Mouse (Mus musculus) embryonic stem cell, embryonic (primary cell): ENCODE measurements around the gene Gucy1b2.

ENCODE experiments used
- CTCF ChIA-PET, 4 experiments: fragments of 300-600 bp in 2 of 4; fragments of 350-600 bp in 2 of 4; sonication (Branson Sonifier 250); formaldehyde crosslinking; loops; one replicate each; lab custom pipeline; 2022; ENCODE audit warnings: inconsistent platforms in 2 of 4; lab: Charles Lee
- POLR2A ChIA-PET, 4 experiments: fragments of 300-600 bp in 2 of 4; fragments of 350-600 bp in 2 of 4; sonication (Branson Sonifier 250); formaldehyde crosslinking; loops; one replicate each; lab custom pipeline; 2022; ENCODE audit warnings: antibody characterized with exemption in 4 of 4, inconsistent platforms in 1 of 4; lab: Charles Lee

Gene Gucy1b2

DNA sequence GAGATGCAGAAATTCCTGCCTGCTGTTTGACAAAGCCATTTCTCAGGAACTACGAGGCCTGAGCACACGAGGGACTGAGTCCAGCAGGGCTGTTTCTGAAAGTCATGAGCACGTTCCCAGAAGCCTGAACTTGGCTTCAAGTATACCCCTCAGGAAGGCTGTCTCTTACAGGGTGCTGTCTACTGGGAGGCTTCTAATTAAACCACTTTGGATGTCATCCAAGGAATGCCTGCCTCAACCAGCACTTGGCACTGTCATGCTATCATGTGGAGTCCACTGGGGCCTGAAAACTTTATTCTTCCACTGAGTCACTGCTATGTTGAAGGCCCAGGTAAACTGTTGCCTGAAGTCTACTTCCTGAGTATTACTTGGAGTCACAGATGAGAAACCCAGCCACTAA, 2.0 kb downstream of the Gucy1b2 start:
- ChIA-PET POLR2A (interaction anchor here in 1 of 4 experiments (0.6 kb wide), 1 partner anchor 9 kb away, joined by 3 read pairs; no protein-coding TSS in a partner anchor), CTCF (interaction anchor here in 1 of 4 experiments (0.6 kb wide), 1 partner anchor 426 kb away, joined by 3 read pairs; no protein-coding TSS in a partner anchor)

- ChIA-PET CTCF (no interaction called here), POLR2A (interaction anchor here in 1 of 4 experiments (0.7 kb wide), 1 partner anchor 12 kb away, joined by 3 read pairs; no protein-coding TSS in a partner anchor)
These were observed 2.8 kb downstream of the Gucy1b2 start for GRCm38 (mm10) chr14:62453276-62453675.

DNA sequence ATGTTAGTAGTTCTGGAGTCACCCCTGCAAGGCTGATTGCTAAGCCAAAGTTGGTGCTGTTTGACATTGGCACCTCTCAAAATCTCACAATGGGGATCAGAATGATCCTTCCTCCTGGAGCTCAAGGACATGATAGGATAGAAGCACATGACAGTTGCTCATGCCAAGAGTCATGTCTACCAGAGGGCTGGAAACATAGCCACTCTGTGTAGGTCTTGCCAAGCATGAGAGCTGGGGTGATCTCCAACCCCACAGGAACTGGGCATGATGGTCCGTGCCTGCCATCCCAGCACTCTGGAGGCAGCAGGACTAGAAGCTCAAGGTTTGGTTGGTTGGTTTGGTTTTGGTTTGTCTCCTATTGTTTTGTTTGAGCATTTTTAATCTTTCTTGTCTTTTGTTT, 5.4 kb downstream of the Gucy1b2 start:
- ChIA-PET CTCF (interaction anchor here in 1 of 4 experiments (0.6 kb wide), 1 partner anchor 687 kb away, joined by 3 read pairs; no protein-coding TSS in a partner anchor), POLR2A (no interaction called here)

GRCm38 (mm10) chr14:62447214-62447548, 8.9 kb downstream of the Gucy1b2 start:
- POLR2A ChIA-PET: no interaction called here
- CTCF ChIA-PET: no interaction called here

GRCm38 (mm10) chr14:62446385-62447213, 9.5 kb downstream of the Gucy1b2 start:
- CTCF ChIA-PET: no interaction called here
- POLR2A ChIA-PET: interaction anchor here in 2 of 4 experiments (0.5 to 1.3 kb wide), 2 partner anchors 113 to 1958 kb away, joined by 3 to 4 read pairs; no protein-coding TSS in a partner anchor

- CTCF ChIA-PET: interaction anchor here in 1 of 4 experiments (0.7 kb wide), 1 partner anchor 345 kb away, joined by 5 read pairs; no protein-coding TSS in a partner anchor
- POLR2A ChIA-PET: interaction anchor here in 2 of 4 experiments (0.6 kb wide), 3 partner anchors 471 to 806 kb away, joined by 3 to 6 read pairs (median 4); no protein-coding TSS in a partner anchor
These were observed 12.2 kb downstream of the Gucy1b2 start for GRCm38 (mm10) chr14:62443840-62444430.

- POLR2A ChIA-PET: interaction anchor here in 1 of 4 experiments (0.6 kb wide), 1 partner anchor 878 kb away, joined by 3 read pairs; no protein-coding TSS in a partner anchor
These were observed 13.1 kb downstream of the Gucy1b2 start for GRCm38 (mm10) chr14:62442971-62443370.

DNA sequence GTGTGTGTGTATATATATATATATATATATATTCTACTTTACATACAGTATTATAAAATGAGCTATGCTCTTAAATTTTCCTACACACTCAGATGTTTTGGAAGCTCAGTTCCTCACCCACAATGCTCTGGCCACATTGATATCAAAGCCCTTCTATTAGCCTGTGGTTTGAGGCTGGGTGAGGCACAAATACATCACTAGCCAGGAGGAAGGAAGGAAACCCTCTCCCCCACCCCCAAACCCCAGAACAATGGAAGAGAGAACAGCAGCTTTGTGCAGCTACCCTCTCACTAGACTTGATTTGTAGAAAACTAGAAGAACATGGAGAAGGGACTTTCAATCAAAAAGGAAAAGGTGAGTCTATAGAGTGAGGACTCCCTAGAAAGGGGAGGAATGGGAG, 16.1 kb downstream of the Gucy1b2 start:
- ChIA-PET POLR2A (no interaction called here), CTCF (interaction anchor here in 1 of 4 experiments (0.6 kb wide), 1 partner anchor 450 kb away, joined by 4 read pairs; no protein-coding TSS in a partner anchor)

More at GRCm38 (mm10) chr14:62442971-62443370, 13.1 kb downstream of the Gucy1b2 start:
- CTCF ChIA-PET: interaction anchor here in 2 of 4 experiments (0.6 kb wide), 2 partner anchors 754 to 813 kb away, joined by 6 to 17 read pairs; no protein-coding TSS in a partner anchor

DNA sequence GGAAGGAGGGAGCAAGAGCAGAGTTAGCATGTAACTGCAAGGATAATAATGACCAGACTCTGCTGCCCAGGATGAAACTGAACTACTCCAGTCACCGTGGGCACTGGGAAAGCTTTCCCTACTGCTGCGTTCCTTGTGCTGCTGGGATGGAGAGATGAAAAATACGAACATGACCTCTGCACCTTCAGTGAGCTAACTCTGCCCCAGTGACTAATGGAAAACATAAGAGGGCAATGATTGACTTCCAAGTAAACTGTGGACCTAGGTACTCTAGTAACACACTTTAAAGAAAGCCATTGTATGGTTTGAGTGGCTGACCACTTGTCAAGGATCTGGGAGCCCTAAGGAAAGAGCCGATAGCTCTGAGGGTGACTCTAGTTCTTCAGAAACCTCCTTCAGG, 17.9 kb downstream of the Gucy1b2 start:
- CTCF ChIA-PET: no interaction called here
- POLR2A ChIA-PET: no interaction called here

- ChIA-PET POLR2A (no interaction called here), CTCF (no interaction called here)
These were observed 18.3 kb downstream of the Gucy1b2 start for GRCm38 (mm10) chr14:62437806-62438205.

DNA sequence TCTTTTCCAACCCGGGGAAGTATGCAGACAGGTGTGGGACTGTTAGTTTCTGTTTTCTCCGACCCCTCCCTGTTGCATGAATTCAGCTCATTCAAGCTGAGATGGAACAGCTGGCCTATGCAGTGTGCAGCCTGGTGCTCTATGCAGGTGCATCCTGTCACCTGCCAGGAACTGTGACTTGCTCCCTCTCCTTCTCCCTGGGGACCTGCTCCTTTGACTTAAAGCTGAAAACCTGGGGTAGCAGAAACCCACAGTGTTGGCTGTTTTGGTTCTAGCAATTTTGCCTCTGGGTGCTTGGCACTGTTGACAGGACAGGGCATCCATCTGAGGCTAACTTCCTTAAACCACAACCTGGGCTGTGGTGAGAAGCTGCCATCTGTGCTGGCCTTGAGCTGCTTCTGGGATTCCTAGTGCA, 30.8 kb downstream of the Gucy1b2 start:
- ChIA-PET POLR2A (interaction anchor here in 2 of 4 experiments (1.1 to 1.3 kb wide), 3 partner anchors 11 to 827 kb away, joined by 3 to 4 read pairs (median 3); partner anchors contain the start of gene Trim13 (in 1 of the 2)), CTCF (no interaction called here)

DNA sequence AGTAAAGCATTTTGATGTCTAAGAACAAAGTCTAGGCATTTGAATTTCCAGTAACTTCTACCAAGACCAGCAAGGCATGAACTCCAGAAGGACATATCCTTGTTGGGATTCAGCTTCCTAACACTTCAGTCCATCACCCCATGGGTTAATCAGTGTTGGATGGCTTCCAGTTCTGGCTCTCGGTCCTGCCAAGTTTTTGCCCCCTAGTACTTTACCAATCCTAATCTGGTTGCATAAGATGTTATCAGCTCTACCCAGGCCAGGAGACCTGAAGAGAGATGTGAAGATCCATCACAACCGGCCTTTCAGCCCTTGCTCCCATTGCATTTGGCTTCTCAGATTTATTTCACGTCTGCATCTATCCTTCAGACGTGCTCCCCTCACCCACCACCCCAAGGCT, 33.8 kb downstream of the Gucy1b2 start:
- ChIA-PET POLR2A (no interaction called here), CTCF (interaction anchor here in 1 of 4 experiments (0.7 kb wide), 1 partner anchor 838 kb away, joined by 3 read pairs; no protein-coding TSS in a partner anchor)

DNA sequence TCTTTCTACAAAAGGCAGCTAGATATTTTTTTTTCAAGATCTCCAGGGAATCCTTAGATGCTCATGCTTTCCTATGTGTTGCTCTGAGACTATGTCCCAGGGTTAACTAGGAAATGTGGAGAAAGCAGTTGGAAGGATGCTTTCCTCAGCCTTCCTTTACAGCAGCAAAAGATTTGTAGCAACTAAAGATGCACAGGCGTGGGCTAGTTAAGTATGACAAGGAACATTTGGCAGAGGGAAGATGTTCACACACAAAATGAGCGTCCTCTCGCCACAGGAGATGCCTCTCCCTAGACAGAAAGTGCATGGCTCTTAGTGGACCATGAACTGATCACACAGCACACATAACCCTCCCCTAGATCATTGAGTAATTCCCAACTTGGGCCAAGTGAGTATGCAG, 38.6 kb downstream of the Gucy1b2 start:
- ChIA-PET POLR2A (no interaction called here), CTCF (no interaction called here)

- ChIA-PET CTCF (interaction anchor here in 1 of 4 experiments (0.5 kb wide), 1 partner anchor 11 kb away, joined by 7 read pairs; no protein-coding TSS in a partner anchor), POLR2A (no interaction called here)
These were observed 39.4 kb downstream of the Gucy1b2 start for GRCm38 (mm10) chr14:62416742-62417134.

DNA sequence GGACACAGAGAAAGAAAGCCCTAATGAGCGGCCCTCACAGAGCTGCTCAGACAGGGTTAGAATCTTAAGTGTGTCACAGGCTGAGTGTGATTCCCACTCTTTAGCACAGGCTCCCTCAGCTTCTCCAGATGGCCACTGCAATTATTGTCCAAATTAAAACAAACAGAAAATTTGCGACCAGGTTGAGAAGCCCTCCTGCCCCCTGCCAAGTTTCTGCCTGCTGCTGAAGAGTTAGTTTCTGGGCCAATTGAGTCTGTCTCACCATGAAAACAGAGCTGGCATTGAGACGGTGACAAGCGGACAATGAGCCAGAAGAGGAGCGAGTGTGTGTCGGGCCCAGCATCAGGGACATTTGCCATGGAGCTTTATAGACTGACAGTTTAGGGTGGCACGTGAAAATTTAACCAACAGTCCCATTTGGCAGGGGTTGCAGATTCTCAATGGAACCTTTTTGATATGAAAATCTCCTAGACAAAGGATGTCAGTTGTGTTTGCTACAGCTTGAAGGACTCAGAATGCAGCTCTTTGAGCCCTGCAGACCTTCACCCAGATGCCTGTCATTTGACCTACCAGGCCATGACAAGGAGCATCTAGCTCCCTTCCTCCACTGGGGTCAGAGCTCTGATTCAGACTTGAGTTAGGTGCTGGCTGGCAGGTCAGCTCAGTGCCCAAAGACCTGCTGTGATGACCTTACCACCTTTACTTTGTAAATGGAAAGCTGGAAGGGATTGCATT, 39.9 kb downstream of the Gucy1b2 start:
- ChIA-PET CTCF (interaction anchor here in 1 of 4 experiments (0.5 kb wide), 1 partner anchor 11 kb away, joined by 7 read pairs; no protein-coding TSS in a partner anchor), POLR2A (interaction anchor here in 1 of 4 experiments (0.6 to 1.2 kb wide), 2 partner anchors 57 to 859 kb away, joined by 3 read pairs; partner anchors contain the start of gene Spryd7)

GRCm38 (mm10) chr14:62395346-62395745, 60.7 kb downstream of the Gucy1b2 start:
- POLR2A ChIA-PET: no interaction called here
- CTCF ChIA-PET: no interaction called here

DNA sequence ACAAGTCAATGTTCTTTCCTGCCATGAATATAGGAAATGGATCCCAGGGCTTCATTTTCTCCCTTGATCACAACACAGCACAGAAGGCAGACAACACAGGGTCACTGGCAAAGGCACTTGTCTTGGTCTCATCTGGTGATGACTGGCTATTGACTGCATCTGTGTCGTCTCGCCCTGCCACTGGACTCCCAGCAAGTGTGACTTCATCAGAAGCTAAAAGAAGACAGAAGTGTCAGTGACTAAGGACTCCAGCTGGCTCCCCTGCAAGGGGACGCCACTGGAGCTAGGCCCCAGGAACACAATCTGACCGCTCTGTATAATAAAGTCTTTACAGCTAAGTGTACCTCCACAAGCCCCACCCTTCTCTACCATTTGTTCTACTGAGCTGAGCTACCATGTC, 63.3 kb downstream of the Gucy1b2 start:
- CTCF ChIA-PET: no interaction called here

More for the DNA sequence above, 63.3 kb downstream of the Gucy1b2 start:
- POLR2A ChIA-PET: interaction anchor here in 1 of 4 experiments (0.6 to 1.0 kb wide), 2 partner anchors 11 to 214 kb away, joined by 3 read pairs; no protein-coding TSS in a partner anchor
